Mouse (Mus musculus) olfactory bulb, adult 2 months (tissue): ENCODE results near the gene Mecom. TPM values are rescaled to one million over a fixed set of nuclear protein-coding genes. Genes with fewer than 3 reads are reported as not detected.

Source experiments
- H3K27ac ChIP-seq: fragments of 200-500 bp; 2 replicates; pipeline ENCODE4 v1.5.1; 2012; ENCODE audit warnings: low read depth, low read length; ENCODE audit not compliant: insufficient read depth
- H3K4me1 ChIP-seq: fragments of 200-500 bp; 2 replicates; pipeline ENCODE4 v1.6.1; 2012; ENCODE audit warnings: low read length; ENCODE audit not compliant: control insufficient read depth, insufficient read depth
- H3K4me3 ChIP-seq: fragments of 200-500 bp; 2 replicates; pipeline ENCODE4 v1.5.1; 2012; ENCODE audit warnings: mild to moderate bottlenecking, low read depth, low read length, moderate library complexity; ENCODE audit not compliant: insufficient read depth
- CTCF ChIP-seq: fragments of 200-500 bp; IDR thresholded peaks from 2 replicates; pipeline ENCODE4 v1.5.1; 2012; ENCODE audit warnings: low read depth, mild to moderate bottlenecking, low read length, moderate library complexity; ENCODE audit not compliant: insufficient read depth
- POLR2A ChIP-seq: fragments of 200-500 bp; IDR thresholded peaks from 2 replicates; pipeline ENCODE4 v1.6.1; 2012; ENCODE audit warnings: mild to moderate bottlenecking, low read depth, low read length, moderate library complexity; ENCODE audit not compliant: insufficient read depth
- WGBS: fragments of 180-500 bp; shearing (Covaris S2); methylation state at CpG from one replicate; pipeline ENCODE4 v1.1.7; 2018; 5-methylcytosine and 5-hydroxymethylcytosine counted together
- polyA plus RNA-seq: library from polyadenylated mRNA; stranded (reverse); fragments of >200 nt; gene quantifications from 2 replicates; pipeline ENCODE4 v1.2.4, GENCODE M21; 2012; ENCODE audit warnings: low replicate concordance; ENCODE audit not compliant: missing spikeins, insufficient read depth, insufficient read length

Gene Mecom
- polyA plus RNA-seq, 1 experiment: not detected

GRCm38 (mm10) chr3:30135119-30135518 is 412.7 kb downstream of the Mecom start:
- 98% methylated on average over 1 of the region's 1 CpGs for WGBS
- Histone ChIP-seq H3K4me1 (no peaks in the 10 kb centered on the region), H3K27ac (no peak overlapping the region), H3K4me3 (no peak overlapping the region)
- TF ChIP-seq POLR2A (no peak), CTCF (no peak)

- H3K27ac ChIP-seq: no peak overlapping the region
- no peaks in the 10 kb centered on the region for H3K4me1 ChIP-seq
- 75% methylated on average over 3 of the region's 3 CpGs for WGBS
- no peak overlapping the region for H3K4me3 ChIP-seq
- TF ChIP-seq POLR2A (no peak), CTCF (no peak)
These were observed 414.8 kb downstream of the Mecom start for GRCm38 (mm10) chr3:30132981-30133380.

- WGBS: 77% methylated on average over 2 of the region's 2 CpGs
- H3K4me1 ChIP-seq: no peaks in the 10 kb centered on the region
- TF ChIP-seq POLR2A: no peak
- TF ChIP-seq CTCF: no peak
- no peak overlapping the region for H3K27ac ChIP-seq
- H3K4me3 ChIP-seq: no peak overlapping the region
These were observed 415.4 kb downstream of the Mecom start for GRCm38 (mm10) chr3:30132370-30132769.

- Histone ChIP-seq H3K4me1 (no peaks in the 10 kb centered on the region), H3K27ac (no peak overlapping the region), H3K4me3 (no peak overlapping the region)
- no peak for TF ChIP-seq CTCF
- TF ChIP-seq POLR2A: no peak
- 28% methylated on average over 4 of the region's 4 CpGs for WGBS
These were observed 417.3 kb downstream of the Mecom start for GRCm38 (mm10) chr3:30130495-30130894.

GRCm38 (mm10) chr3:30122618-30123017 is 425.2 kb downstream of the Mecom start:
- Histone ChIP-seq H3K4me1 (no peaks in the 10 kb centered on the region), H3K4me3 (no peak overlapping the region), H3K27ac (no peak overlapping the region)
- WGBS: 84% methylated on average over 3 of the region's 3 CpGs
- no peak for TF ChIP-seq CTCF
- no peak for TF ChIP-seq POLR2A

- WGBS: 67% methylated on average over 8 of the region's 8 CpGs
- TF ChIP-seq POLR2A (no peak), CTCF (no peak)
- Histone ChIP-seq H3K4me3 (no peak overlapping the region), H3K27ac (no peak overlapping the region), H3K4me1 (no peaks in the 10 kb centered on the region)
These were observed 426.9 kb downstream of the Mecom start for GRCm38 (mm10) chr3:30120790-30121512.

GRCm38 (mm10) chr3:30118594-30119297 is 429.1 kb downstream of the Mecom start:
- Histone ChIP-seq H3K4me1 (no peaks in the 10 kb centered on the region), H3K27ac (no peak overlapping the region), H3K4me3 (no peak overlapping the region)
- no peak for TF ChIP-seq CTCF
- TF ChIP-seq POLR2A: no peak
- 87% methylated on average over 7 of the region's 7 CpGs for WGBS

GRCm38 (mm10) chr3:30113249-30113770 is 434.5 kb downstream of the Mecom start:
- 45% methylated on average over 3 of the region's 3 CpGs for WGBS
- H3K27ac ChIP-seq: no peak overlapping the region
- TF ChIP-seq POLR2A: no peak
- TF ChIP-seq CTCF: no peak
- H3K4me3 ChIP-seq: no peak overlapping the region
- H3K4me1 ChIP-seq: no peaks in the 10 kb centered on the region
